Mouse (Mus musculus) testis, adult 2 months (tissue): ENCODE measurements at regions not wholly inside any gene's neighbourhood (a gene's known extent, or its start where the extent isn't known, plus 50 kb on each side); places are given as distances from the start of the nearest gene placed in this dataset.

Source experiments
- CTCF ChIP-seq: fragments of 200-500 bp; IDR thresholded peaks from 2 replicates; pipeline ENCODE4 v1.5.1; 2012; ENCODE audit warnings: low read depth, mild to moderate bottlenecking, inconsistent platforms, low read length, moderate library complexity; ENCODE audit not compliant: control insufficient read depth, insufficient read depth, insufficient replicate concordance
- POLR2A ChIP-seq: fragments of 200-500 bp; IDR thresholded peaks from 2 replicates; pipeline ENCODE4 v1.6.1; 2012; ENCODE audit warnings: low read depth, mild to moderate bottlenecking, inconsistent platforms, low read length, moderate library complexity; ENCODE audit not compliant: control insufficient read depth

- no peak for TF ChIP-seq CTCF
- no peak for TF ChIP-seq POLR2A
Observed at GRCm38 (mm10) chr1:63937480-63937879, 168.4 kb upstream of the 4933402D24Rik start.
